Mouse (Mus musculus) liver, adult 2 months (tissue): Measurements from ENCODE around the gene Gpatch2. TPM values are rescaled to one million over a fixed set of nuclear protein-coding genes. Genes with fewer than 3 reads are reported as not detected.

Source experiments
- DNase-seq: peaks from one replicate; pipeline ENCODE4 v3.0.0-alpha.2; 2011; ENCODE audit warnings: low read depth, low spot score; ENCODE audit errors: extremely low read depth
- H3K27ac ChIP-seq: fragments of 200-500 bp; replicated peaks from 2 replicates; pipeline ENCODE4 v1.5.1; 2012; ENCODE audit warnings: low read depth, mild to moderate bottlenecking, control low read depth, inconsistent platforms, low read length; ENCODE audit not compliant: insufficient read depth
- H3K27me3 ChIP-seq: fragments of 200-500 bp; 2 replicates; pipeline ENCODE4 v1.6.1; 2012; ENCODE audit warnings: mild to moderate bottlenecking, moderate library complexity, low read length, inconsistent platforms; ENCODE audit not compliant: control insufficient read depth, insufficient read depth
- H3K36me3 ChIP-seq: fragments of 200-500 bp; 2 replicates; pipeline ENCODE4 v1.6.1; 2012; ENCODE audit warnings: low read length, inconsistent platforms; ENCODE audit not compliant: control insufficient read depth, insufficient read depth
- H3K4me1 ChIP-seq: fragments of 200-500 bp; 2 replicates; pipeline ENCODE4 v1.6.1; 2011; ENCODE audit warnings: low read length; ENCODE audit not compliant: control insufficient read depth, insufficient read depth
- H3K4me3 ChIP-seq: fragments of 200-500 bp; 2 replicates; pipeline ENCODE4 v1.5.1; 2011; ENCODE audit warnings: low read depth, mild to moderate bottlenecking, control low read depth, low read length, moderate library complexity; ENCODE audit not compliant: insufficient read depth
- H3K79me2 ChIP-seq: fragments of 200-500 bp; 2 replicates; pipeline ENCODE4 v1.6.1; 2012; ENCODE audit warnings: inconsistent platforms, mild to moderate bottlenecking, low read length, moderate library complexity; ENCODE audit not compliant: control insufficient read depth, insufficient read depth
- H3K9ac ChIP-seq: fragments of 200-500 bp; 2 replicates; pipeline ENCODE4 v1.6.1; 2012; ENCODE audit warnings: low read depth, mild to moderate bottlenecking, control low read depth, inconsistent platforms, low read length
- CTCF ChIP-seq: fragments of 200-500 bp; IDR thresholded peaks from 2 replicates; pipeline ENCODE4 v1.5.1; 2011; ENCODE audit warnings: low read depth, low read length, control low read depth
- POLR2A ChIP-seq: fragments of 200-500 bp; IDR thresholded peaks from 2 replicates; pipeline ENCODE4 v1.6.1; 2011; ENCODE audit warnings: low read length, control low read depth; ENCODE audit not compliant: insufficient read depth; ENCODE audit errors: extremely low read depth
- WGBS: fragments of 180-500 bp; shearing (Covaris S2); methylation state at CpG from one replicate; pipeline ENCODE4 v1.1.7; 2018; 5-methylcytosine and 5-hydroxymethylcytosine counted together
- polyA plus RNA-seq: library from polyadenylated mRNA; depleted of rRNA; stranded (reverse); fragments of >200 nt; gene quantifications from 2 replicates; pipeline ENCODE4 v1.2.3, GENCODE M21; 2012
- total RNA-seq: library from RNA; depleted of rRNA; stranded (reverse); fragments of >200 nt; gene quantifications from 2 replicates; pipeline ENCODE4 v1.2.3, GENCODE M21; 2014

Gene Gpatch2
- total and polyA plus RNA-seq, 2 experiments = 7.1 to 15.9 TPM

DNA sequence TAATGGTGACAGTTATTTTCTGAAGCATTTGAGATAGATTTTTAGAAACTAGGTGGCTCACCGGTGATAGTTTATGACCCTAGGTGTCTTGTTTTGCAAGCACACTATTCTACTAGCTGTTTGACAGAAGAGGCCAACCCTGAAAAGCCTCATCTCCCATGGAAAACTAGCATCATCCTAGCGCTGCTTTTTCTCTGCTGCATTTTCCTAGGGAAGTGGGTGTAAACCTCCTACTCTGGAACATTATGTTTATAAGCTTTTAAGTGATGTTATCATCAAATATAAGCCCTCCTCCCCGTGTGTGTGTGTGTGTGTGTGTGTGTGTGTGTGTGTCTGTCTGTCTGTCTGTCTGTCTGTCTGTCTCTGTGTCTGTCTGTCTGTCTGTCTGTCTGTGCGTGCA, 64.5 kb downstream of the Gpatch2 start:
- no peak for DNase-seq
- no peak overlapping the region for H3K27ac ChIP-seq
- TF ChIP-seq POLR2A (no peak), CTCF (no peak)
- no peaks in the 10 kb centered on the region for H3K4me1 ChIP-seq
- H3K9ac ChIP-seq = no peak overlapping the region
- peaks cover 11% of the 10 kb centered on the region for H3K79me2 ChIP-seq
- no peaks in the 10 kb centered on the region for H3K36me3 ChIP-seq
- H3K4me3 ChIP-seq = no peak overlapping the region
- WGBS = 81% methylated on average over 4 of the region's 4 CpGs
- H3K27me3 ChIP-seq = no peaks in the 10 kb centered on the region

GRCm38 (mm10) chr1:187282321-187282720, 67.0 kb downstream of the Gpatch2 start:
- Histone ChIP-seq H3K4me3 (no peak overlapping the region), H3K4me1 (no peaks in the 10 kb centered on the region), H3K79me2 (peaks cover 6% of the 10 kb centered on the region), H3K36me3 (no peaks in the 10 kb centered on the region), H3K27me3 (no peaks in the 10 kb centered on the region), H3K9ac (no peak overlapping the region), H3K27ac (no peak overlapping the region)
- TF ChIP-seq POLR2A (no peak), CTCF (no peak)
- DNase-seq = no peak
- WGBS = 94% methylated on average over 3 of the region's 3 CpGs

DNA sequence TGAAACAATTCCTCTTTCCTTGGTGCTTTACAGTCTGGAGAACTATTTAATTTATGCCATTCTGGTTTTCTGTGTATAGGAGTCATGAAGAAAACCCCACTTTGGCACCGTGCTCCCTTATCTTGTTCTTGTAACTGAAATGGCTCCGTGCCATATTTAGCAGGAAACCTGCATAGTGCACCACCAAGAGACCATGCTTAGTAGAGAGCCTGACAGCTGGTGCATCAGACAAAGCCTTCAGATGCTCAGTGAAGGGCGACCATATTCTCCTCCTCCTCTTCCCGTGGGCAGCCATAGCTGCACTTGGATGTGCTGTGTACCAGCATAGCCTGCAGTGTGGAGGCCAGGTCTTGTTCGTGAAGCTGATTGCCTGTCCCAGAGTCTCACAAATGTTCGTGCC, 67.5 kb downstream of the Gpatch2 start:
- DNase-seq = peak; percentile 6
- TF ChIP-seq CTCF (no peak), POLR2A (no peak)

DNA sequence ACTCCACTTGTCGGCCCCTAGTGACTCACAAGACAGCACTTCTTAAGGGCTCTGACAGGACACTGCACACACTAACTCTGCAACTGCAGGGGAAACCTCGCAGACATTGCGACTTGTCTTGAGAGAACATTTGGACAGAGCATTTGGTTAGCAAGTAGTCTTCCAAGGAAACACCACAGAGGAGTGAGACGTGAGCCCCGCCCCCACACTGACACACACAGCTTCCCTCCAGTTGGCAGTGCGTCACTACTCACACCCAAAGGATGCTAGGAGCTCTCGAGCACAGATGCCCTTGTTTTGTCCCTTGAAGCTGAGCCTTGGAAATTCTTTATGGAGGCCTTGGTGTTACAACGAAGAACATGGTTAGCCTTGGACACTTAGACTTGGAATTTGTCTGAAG, 70.4 kb downstream of the Gpatch2 start:
- no peak overlapping the region for H3K9ac ChIP-seq
- no peaks in the 10 kb centered on the region for H3K4me1 ChIP-seq
- TF ChIP-seq CTCF = no peak
- TF ChIP-seq POLR2A = no peak
- H3K36me3 ChIP-seq = no peaks in the 10 kb centered on the region
- no peaks in the 10 kb centered on the region for H3K27me3 ChIP-seq
- H3K4me3 ChIP-seq = no peak overlapping the region
- DNase-seq = no peak
- WGBS = 90% methylated on average over 8 of the region's 8 CpGs
- peaks cover 3% of the 10 kb centered on the region; the same call in 1 of the 2 replicates for H3K79me2 ChIP-seq
- H3K27ac ChIP-seq = no peak overlapping the region

More for the DNA sequence above, 67.5 kb downstream of the Gpatch2 start:
- WGBS = 78% methylated on average over 6 of the region's 6 CpGs
- Histone ChIP-seq H3K27ac (no peak overlapping the region), H3K4me3 (no peak overlapping the region), H3K36me3 (no peaks in the 10 kb centered on the region), H3K27me3 (no peaks in the 10 kb centered on the region), H3K4me1 (no peaks in the 10 kb centered on the region), H3K9ac (no peak overlapping the region), H3K79me2 (peaks cover 4% of the 10 kb centered on the region; the same call in 1 of the 2 replicates)

DNA sequence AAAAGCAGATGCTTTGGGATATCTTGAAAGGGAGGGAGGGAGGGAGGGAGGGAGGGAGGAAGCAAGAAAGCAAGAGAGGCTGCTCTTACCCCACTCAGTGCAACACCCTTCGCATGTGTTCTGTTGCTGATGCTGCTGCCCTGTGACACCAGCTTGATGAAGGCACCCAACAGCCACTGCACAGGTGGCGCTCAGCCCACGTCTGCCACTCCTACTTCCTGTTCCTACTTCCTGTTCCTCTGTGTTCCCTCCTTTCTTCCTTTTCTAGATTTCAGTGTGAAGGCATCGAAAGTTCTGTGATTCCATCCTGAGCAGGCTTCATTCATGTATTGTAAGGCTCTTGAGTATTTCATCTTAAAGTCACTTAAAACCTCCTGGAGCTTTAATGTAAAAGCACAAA, 71.1 kb downstream of the Gpatch2 start:
- Histone ChIP-seq H3K4me1 (no peaks in the 10 kb centered on the region), H3K9ac (no peak overlapping the region), H3K27me3 (no peaks in the 10 kb centered on the region), H3K4me3 (no peak overlapping the region), H3K79me2 (0 out of 2 replicates have a peak, but pooled peaks cover 3% of the 10 kb centered on the region), H3K36me3 (no peaks in the 10 kb centered on the region), H3K27ac (no peak overlapping the region)
- DNase-seq = no peak
- TF ChIP-seq POLR2A (no peak), CTCF (no peak)
- 93% methylated on average over 4 of the region's 4 CpGs for WGBS

- Histone ChIP-seq H3K27ac (no peak overlapping the region), H3K36me3 (no peaks in the 10 kb centered on the region), H3K79me2 (0 out of 2 replicates have a peak, but pooled peaks cover 3% of the 10 kb centered on the region), H3K4me3 (no peak overlapping the region), H3K9ac (no peak overlapping the region), H3K27me3 (no peaks in the 10 kb centered on the region), H3K4me1 (no peaks in the 10 kb centered on the region)
- 96% methylated on average over 3 of the region's 3 CpGs for WGBS
- TF ChIP-seq CTCF (no peak), POLR2A (no peak)
- no peak for DNase-seq
These were observed 71.6 kb downstream of the Gpatch2 start for GRCm38 (mm10) chr1:187286924-187287323.
